Mouse (Mus musculus) megakaryocyte, adult 5-6 weeks (primary cell): Measurements from ENCODE around the gene Phxr2. TPM values are rescaled to one million over a fixed set of nuclear protein-coding genes. Genes with fewer than 3 reads are reported as not detected.
A peak's percentile ranks its signal among the peaks of the same experiment; 100 is the strongest.

ENCODE experiments used
- ATAC-seq: 2 replicates; pipeline ENCODE4 v1.8.0; 2016; ENCODE audit warnings: mild to moderate bottlenecking, inconsistent platforms; ENCODE audit not compliant: poor library complexity, severe bottlenecking
- total RNA-seq, 2 experiments: library from RNA; stranded (forward) in 1 of 2; stranded (reverse) in 1 of 2; fragments of 153-499, 151-499 nt in 1 of 2; fragments of 221-1000, 200-1000 nt in 1 of 2; gene quantifications; 2 replicates each; pipeline versions ENCODE4 v1.2.3 to v1.2.4; 2015 to 2017

Gene Phxr2
- total RNA-seq, 2 experiments from 2014 or later = not detected

GRCm38 (mm10) chr10:99132595-99133272 is 6.6 kb upstream of the Phxr2 start:
- ATAC-seq = no peak

GRCm38 (mm10) chr10:99132189-99132588 is 6.1 kb upstream of the Phxr2 start:
- ATAC-seq = no peak

GRCm38 (mm10) chr10:99131298-99131697 is 5.2 kb upstream of the Phxr2 start:
- no peak for ATAC-seq

GRCm38 (mm10) chr10:99130611-99131010 is 4.5 kb upstream of the Phxr2 start:
- ATAC-seq = peak; percentile 68

GRCm38 (mm10) chr10:99127691-99128261 is 1.7 kb upstream of the Phxr2 start:
- ATAC-seq = peak; percentile 64

GRCm38 (mm10) chr10:99126954-99127353 is 829 bp upstream of the Phxr2 start:
- peak; percentile 45 for ATAC-seq

GRCm38 (mm10) chr10:99119471-99119870 is 6.7 kb downstream of the Phxr2 start:
- ATAC-seq = no peak

- no peak for ATAC-seq
Observed at GRCm38 (mm10) chr10:99118697-99119096, 7.4 kb downstream of the Phxr2 start.

GRCm38 (mm10) chr10:99117876-99118275 is 8.2 kb downstream of the Phxr2 start:
- ATAC-seq = no peak

- ATAC-seq = no peak
Observed at GRCm38 (mm10) chr10:99116650-99117615, 9.2 kb downstream of the Phxr2 start.

- peak; percentile 16; the same call in 1 of the 2 replicates for ATAC-seq
Observed at GRCm38 (mm10) chr10:99116237-99116632, 9.9 kb downstream of the Phxr2 start.

- ATAC-seq = no peak
Observed at GRCm38 (mm10) chr10:99115471-99116236, 10.5 kb downstream of the Phxr2 start.

GRCm38 (mm10) chr10:99114295-99114694 is 11.8 kb downstream of the Phxr2 start:
- ATAC-seq = no peak

GRCm38 (mm10) chr10:99113533-99113932 is 12.6 kb downstream of the Phxr2 start:
- ATAC-seq = no peak

GRCm38 (mm10) chr10:99108431-99108982 is 17.6 kb downstream of the Phxr2 start:
- ATAC-seq = no peak

- ATAC-seq = peak; percentile 84
Observed at GRCm38 (mm10) chr10:99107964-99108363, 18.2 kb downstream of the Phxr2 start, which contains the start of gene Galnt4. Galnt4 (plus strand) TSS chr10:99108159.

GRCm38 (mm10) chr10:99106703-99107631 is 19.2 kb downstream of the Phxr2 start, which contains the start of gene Poc1b:
Poc1b (plus strand) TSS chr10:99107036.
- peak; percentile 65 for ATAC-seq

GRCm38 (mm10) chr10:99106311-99106702 is 19.8 kb downstream of the Phxr2 start:
- no peak for ATAC-seq

- ATAC-seq = no peak
Observed at GRCm38 (mm10) chr10:99105522-99105921, 20.6 kb downstream of the Phxr2 start.
